Mouse (Mus musculus) limb, embryonic 12.5 days (tissue): ENCODE data around the gene Batf3. TPM values are rescaled to one million over a fixed set of nuclear protein-coding genes. Genes with fewer than 3 reads are reported as not detected.

Experiments
- ATAC-seq: fragments of 200-750 bp; cut with Nextera tagmentation; 2 replicates; pipeline ENCODE4 v1.8.0; 2017; ENCODE audit warnings: low read depth, moderate TSS enrichment; ENCODE audit not compliant: insufficient number of reproducible peaks, insufficient read depth, low FRiP score, low TSS enrichment
- H3K27ac ChIP-seq: fragments of 300-500 bp; sonication (generic); 2 replicates; pipeline ENCODE4 v1.5.1; 2016; ENCODE audit warnings: mild to moderate bottlenecking, moderate library complexity
- H3K27me3 ChIP-seq: fragments of 300-500 bp; sonication (generic); 2 replicates; pipeline ENCODE4 v1.6.1; 2016; ENCODE audit warnings: mild to moderate bottlenecking, moderate library complexity
- H3K36me3 ChIP-seq: fragments of 300-500 bp; sonication (generic); 2 replicates; pipeline ENCODE4 v1.6.1; 2016; ENCODE audit warnings: mild to moderate bottlenecking, moderate library complexity
- H3K4me1 ChIP-seq: fragments of 300-500 bp; sonication (generic); replicated peaks from 2 replicates; pipeline ENCODE4 v1.6.1; 2016
- H3K4me2 ChIP-seq: fragments of 300-500 bp; sonication (generic); 2 replicates; pipeline ENCODE4 v1.6.1; 2016; ENCODE audit warnings: mild to moderate bottlenecking, moderate library complexity
- H3K4me3 ChIP-seq: fragments of 300-500 bp; sonication (generic); replicated peaks from 2 replicates; pipeline ENCODE4 v1.5.1; 2016; ENCODE audit warnings: mild to moderate bottlenecking
- H3K9ac ChIP-seq: fragments of 300-500 bp; sonication (generic); replicated peaks from 2 replicates; pipeline ENCODE4 v1.6.1; 2016; ENCODE audit warnings: mild to moderate bottlenecking, moderate library complexity
- H3K9me3 ChIP-seq: fragments of 300-500 bp; sonication (generic); 2 replicates; pipeline ENCODE4 v1.6.1; 2016; ENCODE audit warnings: mild to moderate bottlenecking, moderate library complexity
- WGBS: fragments of 180-500 bp; shearing (Covaris S2); methylation state at CpG from one replicate; pipeline ENCODE4 v1.1.7; 2016; 5-methylcytosine and 5-hydroxymethylcytosine counted together
- polyA plus RNA-seq: library from polyadenylated mRNA; unstranded; fragments of >200 nt; fragmentation: Nextera tagmentation; extraction: Ambion mirVana; gene quantifications from 2 replicates; pipeline ENCODE4 v1.2.1, GENCODE M21; 2016

Gene Batf3
- 11.0 and 12.2 TPM in 2 replicates for polyA plus RNA-seq

GRCm38 (mm10) chr1:191097802-191098747 is at the start of gene Batf3:
Gene Batf3, plus strand, starts transcription at chr1:191097847.
- 0 out of 2 replicates have a peak, but pooled peaks cover 4% of the 10 kb centered on the region for H3K9me3 ChIP-seq
- peak; percentile 63; the same call in 1 of the 2 replicates for ATAC-seq
- under 1% methylated on average over 80 of the region's 95 CpGs for WGBS
- H3K36me3 ChIP-seq: no peaks in the 10 kb centered on the region
- H3K4me3 ChIP-seq: peak within 1 kb of the TSS; percentile 62
- H3K27me3 ChIP-seq: peaks cover 27% of the 10 kb centered on the region
- H3K27ac ChIP-seq: peak within 1 kb of the TSS; percentile 64; the same call in 1 of the 2 replicates
- H3K4me1 ChIP-seq: peaks cover 22% of the 10 kb centered on the region
- peak within 1 kb of the TSS; percentile 69 for H3K9ac ChIP-seq
- peak within 1 kb of the TSS; percentile 97 for H3K4me2 ChIP-seq

- H3K4me2 ChIP-seq: no peak overlapping the region
- H3K27ac ChIP-seq: no peak overlapping the region
- no peaks in the 10 kb centered on the region for H3K27me3 ChIP-seq
- H3K4me1 ChIP-seq: no peaks in the 10 kb centered on the region
- WGBS: 79% methylated on average over 3 of the region's 3 CpGs
- H3K9me3 ChIP-seq: no peaks in the 10 kb centered on the region
- 0 out of 2 replicates have a peak, but pooled peaks cover 7% of the 10 kb centered on the region for H3K36me3 ChIP-seq
- no peak overlapping the region for H3K9ac ChIP-seq
- H3K4me3 ChIP-seq: no peak overlapping the region
- ATAC-seq: no peak
Observed at GRCm38 (mm10) chr1:191053555-191053954, 44.1 kb upstream of the Batf3 start.

GRCm38 (mm10) chr1:191054870-191055532 is 42.6 kb upstream of the Batf3 start:
- H3K4me3 ChIP-seq: no peak overlapping the region
- no peak overlapping the region for H3K9ac ChIP-seq
- no peak overlapping the region for H3K27ac ChIP-seq
- H3K27me3 ChIP-seq: no peaks in the 10 kb centered on the region
- H3K9me3 ChIP-seq: no peaks in the 10 kb centered on the region
- H3K4me1 ChIP-seq: no peaks in the 10 kb centered on the region
- H3K4me2 ChIP-seq: no peak overlapping the region
- no peak for ATAC-seq
- H3K36me3 ChIP-seq: 0 out of 2 replicates have a peak, but pooled peaks cover 7% of the 10 kb centered on the region
- WGBS: 75% methylated on average over 8 of the region's 8 CpGs

- ATAC-seq: no peak
- no peaks in the 10 kb centered on the region for H3K27me3 ChIP-seq
- H3K9ac ChIP-seq: no peak overlapping the region
- H3K9me3 ChIP-seq: no peaks in the 10 kb centered on the region
- WGBS: 74% methylated on average over 2 of the region's 2 CpGs
- H3K27ac ChIP-seq: no peak overlapping the region
- no peak overlapping the region for H3K4me3 ChIP-seq
- H3K4me1 ChIP-seq: no peaks in the 10 kb centered on the region
- 0 out of 2 replicates have a peak, but pooled peaks cover 7% of the 10 kb centered on the region for H3K36me3 ChIP-seq
- H3K4me2 ChIP-seq: no peak overlapping the region
Observed at GRCm38 (mm10) chr1:191055533-191055873, 42.1 kb upstream of the Batf3 start.

- no peak for ATAC-seq
- no peak overlapping the region for H3K4me2 ChIP-seq
- WGBS: 68% methylated on average over 3 of the region's 3 CpGs
Observed at GRCm38 (mm10) chr1:191057461-191057860, 40.2 kb upstream of the Batf3 start.

GRCm38 (mm10) chr1:191062241-191062780 is 35.3 kb upstream of the Batf3 start:
- WGBS: 4% methylated on average over 15 of the region's 15 CpGs
- Histone ChIP-seq H3K4me3 (peak overlapping the region; percentile 80), H3K4me1 (peaks cover 12% of the 10 kb centered on the region), H3K27ac (0 out of 2 replicates have a peak overlapping the region, but pooled peaks have one; percentile 51), H3K9ac (peak overlapping the region; percentile 73), H3K4me2 (peak overlapping the region; percentile 78), H3K27me3 (no peaks in the 10 kb centered on the region), H3K9me3 (no peaks in the 10 kb centered on the region), H3K36me3 (peaks cover 29% of the 10 kb centered on the region)
- ATAC-seq: no peak; the same call in 1 of the 2 replicates

More at GRCm38 (mm10) chr1:191057461-191057860, 40.2 kb upstream of the Batf3 start:
- H3K9me3 ChIP-seq: no peaks in the 10 kb centered on the region
- no peak overlapping the region for H3K9ac ChIP-seq
- H3K27me3 ChIP-seq: no peaks in the 10 kb centered on the region
- H3K4me1 ChIP-seq: peaks cover 5% of the 10 kb centered on the region; the same call in 1 of the 2 replicates
- no peak overlapping the region for H3K27ac ChIP-seq
- no peak overlapping the region for H3K4me3 ChIP-seq
- 0 out of 2 replicates have a peak, but pooled peaks cover 7% of the 10 kb centered on the region for H3K36me3 ChIP-seq

GRCm38 (mm10) chr1:191062781-191063485 is 34.7 kb upstream of the Batf3 start, which contains the start of the genes Tatdn3 and Nsl1:
Gene Tatdn3, minus strand, starts transcription at chr1:191062932.
Gene Nsl1, plus strand, starts transcription at chr1:191063012.
- H3K36me3 ChIP-seq: peaks cover 34% of the 10 kb centered on the region
- under 1% methylated on average over 56 of the region's 56 CpGs for WGBS
- peak within 1 kb of the TSS; percentile 80 for H3K4me3 ChIP-seq
- peak within 1 kb of the TSS; percentile 78 for H3K4me2 ChIP-seq
- no peaks in the 10 kb centered on the region for H3K27me3 ChIP-seq
- H3K4me1 ChIP-seq: peaks cover 12% of the 10 kb centered on the region
- H3K9me3 ChIP-seq: no peaks in the 10 kb centered on the region
- H3K9ac ChIP-seq: peak within 1 kb of the TSS; percentile 73
- peak within 1 kb of the TSS; percentile 51; the same call in 1 of the 2 replicates for H3K27ac ChIP-seq
- ATAC-seq: peak; percentile 81; the same call in 1 of the 2 replicates

GRCm38 (mm10) chr1:191063700-191064099 is 33.9 kb upstream of the Batf3 start:
- Histone ChIP-seq H3K36me3 (peaks cover 39% of the 10 kb centered on the region), H3K4me1 (peaks cover 12% of the 10 kb centered on the region), H3K27me3 (no peaks in the 10 kb centered on the region), H3K9ac (peak overlapping the region; percentile 73), H3K4me2 (peak overlapping the region; percentile 78), H3K4me3 (peak overlapping the region; percentile 80), H3K27ac (no peak overlapping the region), H3K9me3 (no peaks in the 10 kb centered on the region)
- ATAC-seq: no peak
- 57% methylated on average over 9 of the region's 9 CpGs for WGBS

- Histone ChIP-seq H3K4me3 (no peak overlapping the region), H3K9ac (no peak overlapping the region), H3K27ac (no peak overlapping the region), H3K4me2 (no peak overlapping the region), H3K4me1 (peaks cover 12% of the 10 kb centered on the region), H3K27me3 (no peaks in the 10 kb centered on the region), H3K36me3 (peaks cover 47% of the 10 kb centered on the region), H3K9me3 (no peaks in the 10 kb centered on the region)
- WGBS: 85% methylated on average over 2 of the region's 2 CpGs
- ATAC-seq: no peak
Observed at GRCm38 (mm10) chr1:191064535-191064934, 33.1 kb upstream of the Batf3 start.

GRCm38 (mm10) chr1:191065188-191065587 is 32.5 kb upstream of the Batf3 start:
- H3K27ac ChIP-seq: no peak overlapping the region
- H3K36me3 ChIP-seq: peaks cover 54% of the 10 kb centered on the region
- H3K9ac ChIP-seq: no peak overlapping the region
- no peak overlapping the region for H3K4me2 ChIP-seq
- no peaks in the 10 kb centered on the region for H3K9me3 ChIP-seq
- H3K4me1 ChIP-seq: peaks cover 12% of the 10 kb centered on the region
- no peaks in the 10 kb centered on the region for H3K27me3 ChIP-seq
- no peak for ATAC-seq
- 84% methylated on average over 4 of the region's 4 CpGs for WGBS
- no peak overlapping the region for H3K4me3 ChIP-seq
